Mouse (Mus musculus): ENCODE data around the gene Pcca. TPM values are rescaled to one million over a fixed set of nuclear protein-coding genes. Genes with fewer than 3 reads are reported as not detected.

Gene Pcca
- polyA plus RNA-seq, 1 experiment from 2014 or later: 36.0 TPM

DNA sequence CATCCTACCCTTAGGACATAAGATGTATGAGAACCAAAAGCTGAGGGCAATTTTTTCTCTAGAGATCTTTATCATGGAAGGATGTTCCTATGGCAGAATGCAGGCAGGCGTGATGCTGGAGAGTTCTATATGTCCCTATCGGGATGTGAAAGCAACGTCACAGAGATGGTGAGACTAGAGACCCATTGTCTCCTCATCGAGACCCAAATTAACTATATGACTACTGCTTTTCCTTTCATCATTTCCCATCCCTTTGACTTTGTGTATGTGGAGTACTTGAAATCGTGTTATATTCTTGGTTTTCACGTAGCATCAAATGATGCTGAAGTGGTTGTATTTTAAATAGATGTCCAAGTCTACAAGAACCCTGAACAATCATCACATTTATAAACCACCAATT, 379.5 kb downstream of the Pcca start, which contains the start of gene Ggact:
TSS of gene Ggact (minus strand) at position 101 of the 400 bp plus-strand sequence.
- WGBS: 79% methylated on average over 6 of the region's 6 CpGs

DNA sequence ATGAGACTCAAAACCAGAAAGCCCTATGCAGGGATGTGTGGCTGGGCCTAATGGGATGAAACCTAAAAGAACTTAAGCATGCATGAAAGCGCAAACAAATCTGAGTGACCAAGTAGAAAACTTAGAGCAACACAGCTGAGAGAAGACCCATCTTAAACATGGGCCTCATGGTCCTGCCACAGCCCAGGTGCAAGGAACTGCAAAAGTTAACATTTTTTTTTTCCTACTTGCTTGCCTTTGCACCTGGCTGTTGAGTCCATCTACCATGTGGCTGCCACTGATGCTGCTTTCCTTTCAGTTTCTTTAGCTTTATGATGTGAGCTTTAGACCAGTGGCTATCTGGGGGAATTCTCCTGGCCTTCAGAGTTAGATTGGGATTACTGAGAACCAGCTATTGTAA, 383.6 kb downstream of the Pcca start:
- H3K36me3 ChIP-seq (ENCODE audit: insufficient read depth, low read length): no peaks in the 10 kb centered on the region
- TF ChIP-seq CTCF (IDR thresholded peaks at IDR 0.05; ENCODE audit: low read depth): no peak
- H3K27ac ChIP-seq: no peak overlapping the region
- DNase-seq (ENCODE audit: low spot score): no peak
- no peak overlapping the region for H3K9ac ChIP-seq (ENCODE audit: low read depth, low read length)
- no peaks in the 10 kb centered on the region for H3K4me1 ChIP-seq (replicated peaks; ENCODE audit: insufficient read depth, low read length)
- no peaks in the 10 kb centered on the region for H3K27me3 ChIP-seq (ENCODE audit: insufficient read depth, low read length)
- ATAC-seq (replicated peaks; ENCODE audit: low FRiP score, low read depth): no peak
- 77% methylated on average over 1 of the region's 1 CpGs for WGBS
- no peak overlapping the region for H3K4me2 ChIP-seq (ENCODE audit: low read length)
- H3K4me3 ChIP-seq (replicated peaks; ENCODE audit: low read depth, low read length): no peak overlapping the region
- H3K9me3 ChIP-seq (replicated peaks; ENCODE audit: low read length): no peaks in the 10 kb centered on the region

More for the DNA sequence above, 379.5 kb downstream of the Pcca start, which contains the start of gene Ggact:
- DNase-seq (ENCODE audit: low spot score) (no peak), ATAC-seq (replicated peaks; ENCODE audit: low FRiP score, low read depth) (no peak)
- Histone ChIP-seq H3K36me3 (ENCODE audit: insufficient read depth, low read length) (no peaks in the 10 kb centered on the region), H3K9me3 (replicated peaks; ENCODE audit: low read length) (no peaks in the 10 kb centered on the region), H3K27me3 (ENCODE audit: insufficient read depth, low read length) (no peaks in the 10 kb centered on the region), H3K9ac (ENCODE audit: low read depth, low read length) (peak within 1 kb of the TSS; percentile 66), H3K27ac (peak within 1 kb of the TSS; percentile 58; the same call in 1 of the 2 replicates), H3K4me1 (replicated peaks; ENCODE audit: insufficient read depth, low read length) (no peaks in the 10 kb centered on the region), H3K4me3 (replicated peaks; ENCODE audit: low read depth, low read length) (peak within 1 kb of the TSS; percentile 58), H3K4me2 (ENCODE audit: low read length) (peak within 1 kb of the TSS; percentile 95)
- no peak for TF ChIP-seq CTCF (IDR thresholded peaks at IDR 0.05; ENCODE audit: low read depth)

DNA sequence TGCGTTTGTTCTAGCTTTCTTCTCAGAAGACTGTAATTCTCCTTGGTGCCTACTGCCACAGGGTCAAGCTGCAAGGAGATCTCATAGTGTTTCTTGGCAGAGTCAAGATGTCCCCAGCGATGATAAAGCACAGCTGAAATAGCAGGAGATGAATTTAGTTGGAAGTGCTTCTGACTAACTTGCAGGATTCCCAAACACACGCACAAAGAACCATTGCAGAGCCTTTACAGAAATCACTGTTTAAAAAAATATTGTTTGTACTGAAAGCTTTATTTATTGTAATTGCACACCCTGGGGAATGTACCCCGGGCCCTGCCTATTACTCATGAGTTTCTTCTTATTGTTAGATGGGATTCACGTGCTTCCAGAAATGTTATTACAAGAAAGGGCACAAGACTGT, 385.9 kb downstream of the Pcca start:
- no peak for ATAC-seq (replicated peaks; ENCODE audit: low FRiP score, low read depth)
- H3K4me3 ChIP-seq (replicated peaks; ENCODE audit: low read depth, low read length): no peak overlapping the region
- DNase-seq (ENCODE audit: low spot score): peak; percentile 12
- H3K27ac ChIP-seq: no peak overlapping the region
- no peak overlapping the region for H3K4me2 ChIP-seq (ENCODE audit: low read length)
- H3K9me3 ChIP-seq (replicated peaks; ENCODE audit: low read length): no peaks in the 10 kb centered on the region
- H3K9ac ChIP-seq (ENCODE audit: low read depth, low read length): no peak overlapping the region
- H3K4me1 ChIP-seq (replicated peaks; ENCODE audit: insufficient read depth, low read length): no peaks in the 10 kb centered on the region
- no peak for TF ChIP-seq CTCF (IDR thresholded peaks at IDR 0.05; ENCODE audit: low read depth)
- no peaks in the 10 kb centered on the region for H3K27me3 ChIP-seq (ENCODE audit: insufficient read depth, low read length)
- WGBS: 60% methylated on average over 5 of the region's 5 CpGs
- no peaks in the 10 kb centered on the region for H3K36me3 ChIP-seq (ENCODE audit: insufficient read depth, low read length)

DNA sequence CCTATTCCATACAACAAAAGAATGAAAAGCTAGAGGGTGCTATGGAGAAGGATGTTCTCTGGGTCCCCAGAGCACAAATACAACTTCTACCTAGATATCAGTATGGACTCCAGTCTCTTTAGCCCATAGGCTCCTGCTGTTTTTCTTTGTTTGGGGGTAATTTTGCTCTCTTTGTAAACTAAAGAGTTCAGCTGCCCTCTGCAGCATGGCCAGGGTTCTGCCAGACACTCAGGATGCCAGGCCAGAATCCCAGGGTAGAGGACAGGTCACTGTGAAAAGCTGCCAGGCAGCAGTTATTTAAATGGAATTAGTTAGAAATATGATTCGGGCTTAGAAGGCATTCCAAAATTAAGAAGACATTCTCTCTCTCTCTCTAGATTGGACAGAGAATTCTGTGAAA, 402.3 kb downstream of the Pcca start:
- H3K4me1 ChIP-seq (replicated peaks; ENCODE audit: insufficient read depth, low read length): no peaks in the 10 kb centered on the region
- WGBS: 86% methylated on average over 1 of the region's 1 CpGs
- H3K27me3 ChIP-seq (ENCODE audit: insufficient read depth, low read length): no peaks in the 10 kb centered on the region
- no peak overlapping the region for H3K4me2 ChIP-seq (ENCODE audit: low read length)
- H3K36me3 ChIP-seq (ENCODE audit: insufficient read depth, low read length): peaks cover 12% of the 10 kb centered on the region; the same call in 1 of the 2 replicates
- H3K4me3 ChIP-seq (replicated peaks; ENCODE audit: low read depth, low read length): no peak overlapping the region
- ATAC-seq (replicated peaks; ENCODE audit: low FRiP score, low read depth): no peak
- no peak overlapping the region for H3K27ac ChIP-seq
- no peak for DNase-seq (ENCODE audit: low spot score)
- no peak overlapping the region for H3K9ac ChIP-seq (ENCODE audit: low read depth, low read length)
- no peaks in the 10 kb centered on the region for H3K9me3 ChIP-seq (replicated peaks; ENCODE audit: low read length)
- TF ChIP-seq CTCF (IDR thresholded peaks at IDR 0.05; ENCODE audit: low read depth): 0 out of 2 replicates have a peak, but pooled peaks have one; percentile 2

Other genes starting within 250 kb of the Pcca start
- gene Gm5089, start 83.2 kb upstream of the Pcca start, polyA plus RNA-seq (2015; fragmentation: Nextera tagmentation; extraction: Ambion mirVana): not detected in 2 replicates
- 0.06 and 0.11 TPM in 2 replicates for gene Zic5, start 68.6 kb upstream of the Pcca start, polyA plus RNA-seq (2015; fragmentation: Nextera tagmentation; extraction: Ambion mirVana)
- not detected in 2 replicates for gene Zic2, start 58.9 kb upstream of the Pcca start, polyA plus RNA-seq (2015; fragmentation: Nextera tagmentation; extraction: Ambion mirVana)
- not detected in 2 replicates for gene Gm10837, start 43.7 kb upstream of the Pcca start, polyA plus RNA-seq (2015; fragmentation: Nextera tagmentation; extraction: Ambion mirVana)